Mouse (Mus musculus): ENCODE results near the gene Snapc2. TPM values are rescaled to one million over a fixed set of nuclear protein-coding genes. Genes with fewer than 3 reads are reported as not detected.
A peak's percentile ranks its signal among the peaks of the same experiment; 100 is the strongest.

The Snapc2 gene
- total RNA-seq (2021) = 10 to 100 TPM; 28.8 to 31.4 TPM
- long read RNA-seq, experiment 1, transcript Snapc2-201 (5 exons, 1,536 nt) = major isoform, 23 of 27 reads
- long read RNA-seq, experiment 1, partial matches to known transcripts = 2 of 27 reads
- long read RNA-seq, experiment 1, other reads (novel, unspliced or antisense) = 2 of 27 reads
- long read RNA-seq, experiment 2, transcript Snapc2-201 (5 exons, 1,536 nt) = major isoform, 14 of 17 reads
- long read RNA-seq, experiment 2, partial matches to known transcripts = 0 of 17 reads
- long read RNA-seq, experiment 2, other reads (novel, unspliced or antisense) = 1 of 17 reads

- intact Hi-C loops (cut with DNase I) = loop anchor here (1.0 to 2.0 kb wide), 2 partner anchors 14 to 70 kb away; partner anchors contain the start of genes Gm49320 and Map2k7
- peak; percentile 95 for DNase-seq (ENCODE audit: extremely low spot score in 1 of 2, low spot score in 2 of 2)
- TF ChIP-seq CTCF (IDR thresholded peaks at IDR 0.05) = no peak
- H3K4me3 ChIP-seq = peak within 1 kb of the TSS; percentile 94
- peak within 1 kb of the TSS; percentile 95 for H3K27ac ChIP-seq
Observed at GRCm38 (mm10) chr8:4252934-4253841, at the start of gene Snapc2. Snapc2 (plus strand) TSS chr8:4253080.

GRCm38 (mm10) chr8:4205246-4206123, 47.4 kb upstream of the Snapc2 start:
- no peak for DNase-seq (ENCODE audit: extremely low spot score in 1 of 2, low spot score in 2 of 2)
- no peak for TF ChIP-seq CTCF (IDR thresholded peaks at IDR 0.05)
- Histone ChIP-seq H3K4me3 (no peak overlapping the region), H3K27ac (peak overlapping the region; percentile 73)
- intact Hi-C loops (cut with DNase I) = no loop called here

- peak in 1 of 2 experiments; percentile 60 for DNase-seq (ENCODE audit: extremely low spot score in 1 of 2, low spot score in 2 of 2)
- intact Hi-C loops (cut with DNase I) = no loop called here
- Histone ChIP-seq H3K27ac (peak overlapping the region; percentile 73), H3K4me3 (no peak overlapping the region)
- no peak for TF ChIP-seq CTCF (IDR thresholded peaks at IDR 0.05)
Observed at GRCm38 (mm10) chr8:4206182-4207015, 46.5 kb upstream of the Snapc2 start.

GRCm38 (mm10) chr8:4207016-4207350, 45.9 kb upstream of the Snapc2 start:
- TF ChIP-seq CTCF (IDR thresholded peaks at IDR 0.05) = no peak
- intact Hi-C loops (cut with DNase I) = no loop called here
- no peak for DNase-seq (ENCODE audit: extremely low spot score in 1 of 2, low spot score in 2 of 2)
- Histone ChIP-seq H3K27ac (no peak overlapping the region), H3K4me3 (no peak overlapping the region)

- no peak for DNase-seq (ENCODE audit: extremely low spot score in 1 of 2, low spot score in 2 of 2)
- peak; percentile 27 for TF ChIP-seq CTCF (IDR thresholded peaks at IDR 0.05)
- intact Hi-C loops (cut with DNase I) = no loop called here
- no peak overlapping the region for H3K27ac ChIP-seq
- H3K4me3 ChIP-seq = no peak overlapping the region
Observed at GRCm38 (mm10) chr8:4211097-4211496, 41.8 kb upstream of the Snapc2 start.

GRCm38 (mm10) chr8:4212809-4213209, 40.1 kb upstream of the Snapc2 start:
- no peak for TF ChIP-seq CTCF (IDR thresholded peaks at IDR 0.05)
- intact Hi-C loops (cut with DNase I) = no loop called here
- H3K4me3 ChIP-seq = peak overlapping the region; percentile 32
- H3K27ac ChIP-seq = no peak overlapping the region
- no peak for DNase-seq (ENCODE audit: extremely low spot score in 1 of 2, low spot score in 2 of 2)

GRCm38 (mm10) chr8:4213210-4214005, 39.5 kb upstream of the Snapc2 start:
- intact Hi-C loops (cut with DNase I) = loop anchor here (2.0 kb wide), 1 partner anchor 35 kb away; the partner anchor contains the start of gene Tgfbr3l

DNA sequence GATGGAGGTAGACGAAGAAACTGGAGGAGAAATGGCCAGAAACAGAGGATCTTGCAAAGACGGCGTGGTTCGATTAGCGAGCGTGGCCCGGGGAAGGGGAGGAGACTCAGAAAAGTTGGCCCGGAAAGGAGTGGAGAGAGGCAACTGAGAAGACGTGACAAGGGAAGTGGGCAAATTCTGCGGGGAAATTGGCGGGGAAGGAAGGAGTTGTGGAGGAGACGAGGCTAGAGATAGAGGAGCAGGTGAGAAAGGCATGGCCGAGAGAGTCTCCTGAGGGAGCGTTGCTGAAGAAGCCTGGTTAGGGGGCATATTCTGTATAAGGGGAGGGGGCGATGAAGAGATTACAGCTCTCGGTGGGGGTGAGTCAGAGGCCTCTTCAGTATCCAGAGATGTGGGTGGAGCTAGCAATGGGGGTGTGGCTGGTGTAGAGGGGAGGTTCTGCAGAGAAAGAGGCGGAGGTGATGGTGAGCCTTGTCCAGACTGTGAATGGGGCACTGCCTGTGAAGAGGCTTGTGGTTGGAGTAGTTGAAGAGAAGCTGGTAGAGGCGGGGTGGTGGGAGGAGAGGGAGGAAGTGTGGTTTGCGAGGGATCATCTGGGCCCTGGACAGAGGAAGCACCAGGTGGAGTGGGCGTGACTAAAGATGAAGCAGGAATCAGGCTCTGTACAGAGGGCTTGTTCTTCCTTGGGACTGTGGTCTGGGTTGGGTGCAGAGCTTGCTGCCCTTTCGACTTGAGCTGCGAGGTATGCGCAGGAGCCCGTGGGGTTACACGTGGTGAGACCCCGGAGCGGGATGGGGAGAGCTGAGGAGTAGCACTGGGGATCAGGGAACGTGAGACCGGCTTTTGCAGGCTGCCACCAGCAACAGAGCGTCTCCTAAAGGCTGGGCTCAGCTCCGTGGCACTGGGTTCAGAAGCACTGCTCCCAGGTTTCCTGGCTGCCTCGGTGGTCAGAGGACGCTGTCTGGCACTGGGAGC, 38.6 kb upstream of the Snapc2 start:
- Histone ChIP-seq H3K4me3 (0 out of 2 replicates have a peak overlapping the region, but pooled peaks have one; percentile 4), H3K27ac (no peak overlapping the region)
- intact Hi-C loops (cut with DNase I) = loop anchor here (2.0 kb wide), 1 partner anchor 35 kb away; the partner anchor contains the start of gene Tgfbr3l

More at GRCm38 (mm10) chr8:4213210-4214005, 39.5 kb upstream of the Snapc2 start:
- peak overlapping the region; percentile 32 for H3K4me3 ChIP-seq
- no peak for DNase-seq (ENCODE audit: extremely low spot score in 1 of 2, low spot score in 2 of 2)
- H3K27ac ChIP-seq = no peak overlapping the region
- no peak for TF ChIP-seq CTCF (IDR thresholded peaks at IDR 0.05)

DNA sequence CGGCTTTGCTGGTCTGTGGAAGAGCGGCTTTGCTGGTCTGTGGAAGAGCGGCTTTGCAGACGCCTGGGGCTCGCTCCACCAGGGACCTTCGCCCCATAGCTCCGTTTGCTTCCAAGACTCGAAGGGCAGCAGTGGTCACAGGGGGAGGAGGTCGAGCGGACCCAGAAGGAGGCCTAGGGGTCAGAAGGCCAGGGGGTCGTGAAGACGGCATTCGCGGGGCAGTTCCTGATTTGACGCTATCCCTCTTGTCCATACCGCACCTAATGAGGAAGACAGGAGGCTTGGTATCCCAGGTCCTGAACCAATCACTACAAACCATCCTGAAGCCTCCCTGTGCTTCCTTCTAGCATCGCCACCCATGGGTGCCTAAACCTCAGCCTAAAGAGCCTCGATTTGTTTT, 36.6 kb upstream of the Snapc2 start:
- peak overlapping the region; percentile 87 for H3K27ac ChIP-seq
- H3K4me3 ChIP-seq = peak overlapping the region; percentile 79
- intact Hi-C loops (cut with DNase I) = no loop called here
- no peak for DNase-seq (ENCODE audit: extremely low spot score in 1 of 2, low spot score in 2 of 2)
- TF ChIP-seq CTCF (IDR thresholded peaks at IDR 0.05) = no peak

More for the DNA sequence above, 38.6 kb upstream of the Snapc2 start:
- TF ChIP-seq CTCF (IDR thresholded peaks at IDR 0.05) = no peak
- DNase-seq (ENCODE audit: extremely low spot score in 1 of 2, low spot score in 2 of 2) = no peak
